Mouse (Mus musculus): ENCODE measurements around the gene Anxa4. TPM values are rescaled to one million over a fixed set of nuclear protein-coding genes. Genes with fewer than 3 reads are reported as not detected.

Gene Anxa4
- polyA plus RNA-seq, 1 experiment from 2014 or later, result 7.4 TPM

DNA sequence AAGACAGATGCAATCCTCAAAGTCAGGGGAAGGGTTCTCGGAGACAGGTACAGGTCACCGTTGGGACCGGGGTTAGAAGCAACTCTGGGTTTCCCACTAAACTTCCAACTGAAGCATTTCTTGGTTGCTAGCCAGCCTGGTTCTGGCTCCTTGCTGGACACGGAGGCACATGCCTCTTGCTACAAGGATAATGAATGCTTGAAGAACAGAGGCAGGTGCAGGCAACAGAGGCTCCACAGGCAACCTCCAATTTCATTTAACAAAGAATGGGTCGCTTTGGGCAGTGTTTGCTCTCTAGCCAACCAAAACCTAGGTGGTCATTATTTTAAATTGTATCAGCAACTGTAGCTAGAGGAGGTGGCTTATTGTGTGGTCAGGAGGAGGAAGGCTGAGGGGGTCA is 573 bp upstream of the Anxa4 start:
- peak overlapping the region; percentile 91 for H3K4me2 ChIP-seq (replicated peaks)
- WGBS, result 57% methylated on average over 5 of the region's 5 CpGs
- H3K4me3 ChIP-seq, result no peak overlapping the region
- H3K27me3 ChIP-seq (replicated peaks), result peaks cover 26% of the 10 kb centered on the region
- H3K4me1 ChIP-seq, result peaks cover 11% of the 10 kb centered on the region
- H3K27ac ChIP-seq, result no peak overlapping the region
- no peak for ATAC-seq (ENCODE audit: low FRiP score, low read depth)
- H3K9me3 ChIP-seq, result no peaks in the 10 kb centered on the region
- H3K9ac ChIP-seq, result no peak overlapping the region
- no peaks in the 10 kb centered on the region for H3K36me3 ChIP-seq

DNA sequence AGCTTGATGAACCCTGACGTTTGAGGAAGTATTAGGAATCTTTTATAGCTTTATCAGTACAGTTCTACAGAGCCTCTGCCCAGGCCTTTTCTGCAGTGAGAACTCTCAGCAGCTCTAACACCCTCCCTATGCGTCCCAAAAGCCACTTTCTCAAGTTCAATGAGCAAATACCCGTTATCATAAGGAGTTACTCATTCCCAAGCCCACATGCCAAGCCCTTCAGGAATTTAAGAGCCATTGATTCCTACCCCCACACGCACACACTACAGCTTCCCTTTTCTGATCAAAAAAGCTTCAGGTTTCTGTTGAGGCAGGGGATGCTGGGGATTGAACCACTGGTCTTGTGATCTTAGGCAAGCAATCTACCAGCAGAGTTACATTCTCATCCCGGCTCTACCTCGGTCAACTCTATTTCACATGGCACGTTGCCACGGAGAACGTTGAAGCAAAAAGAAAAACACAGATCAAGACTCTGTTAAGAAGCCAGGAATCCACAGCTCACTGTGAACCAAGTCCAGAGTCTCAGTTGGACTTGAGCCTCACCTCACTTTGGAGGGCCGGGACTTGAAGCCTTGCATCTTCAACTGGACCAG is 2.9 kb downstream of the Anxa4 start:
- H3K27me3 ChIP-seq (replicated peaks), result peaks cover 26% of the 10 kb centered on the region
- no peak for ATAC-seq (ENCODE audit: low FRiP score, low read depth)
- H3K4me2 ChIP-seq (replicated peaks), result no peak overlapping the region
- no peaks in the 10 kb centered on the region for H3K36me3 ChIP-seq
- H3K9ac ChIP-seq, result no peak overlapping the region
- peaks cover 11% of the 10 kb centered on the region for H3K4me1 ChIP-seq
- no peak overlapping the region for H3K27ac ChIP-seq
- 87% methylated on average over 10 of the region's 10 CpGs for WGBS
- H3K9me3 ChIP-seq, result no peaks in the 10 kb centered on the region
- no peak overlapping the region for H3K4me3 ChIP-seq

GRCm38 (mm10) chr6:86788242-86788641 is 5.1 kb downstream of the Anxa4 start:
- 74% methylated on average over 4 of the region's 4 CpGs for WGBS
- H3K27me3 ChIP-seq (replicated peaks), result peaks cover 18% of the 10 kb centered on the region
- peaks cover 7% of the 10 kb centered on the region for H3K4me1 ChIP-seq
- no peak overlapping the region for H3K27ac ChIP-seq
- no peak for ATAC-seq (ENCODE audit: low FRiP score, low read depth)
- H3K9ac ChIP-seq, result no peak overlapping the region
- H3K4me3 ChIP-seq, result no peak overlapping the region
- H3K9me3 ChIP-seq, result no peaks in the 10 kb centered on the region
- no peak overlapping the region for H3K4me2 ChIP-seq (replicated peaks)
- H3K36me3 ChIP-seq, result no peaks in the 10 kb centered on the region

- ATAC-seq (ENCODE audit: low FRiP score, low read depth), result no peak
- peaks cover 2% of the 10 kb centered on the region; the same call in 1 of the 2 replicates for H3K27me3 ChIP-seq (replicated peaks)
- 92% methylated on average over 3 of the region's 3 CpGs for WGBS
These were observed 6.8 kb downstream of the Anxa4 start for GRCm38 (mm10) chr6:86786545-86786944.

GRCm38 (mm10) chr6:86784739-86785138 is 8.6 kb downstream of the Anxa4 start:
- H3K4me1 ChIP-seq, result no peaks in the 10 kb centered on the region
- H3K4me2 ChIP-seq (replicated peaks), result no peak overlapping the region
- H3K27ac ChIP-seq, result no peak overlapping the region
- no peak overlapping the region for H3K4me3 ChIP-seq
- H3K36me3 ChIP-seq, result no peaks in the 10 kb centered on the region
- 85% methylated on average over 3 of the region's 3 CpGs for WGBS
- no peak for ATAC-seq (ENCODE audit: low FRiP score, low read depth)
- H3K27me3 ChIP-seq (replicated peaks), result no peaks in the 10 kb centered on the region
- H3K9ac ChIP-seq, result no peak overlapping the region
- no peaks in the 10 kb centered on the region for H3K9me3 ChIP-seq

More at GRCm38 (mm10) chr6:86786545-86786944, 6.8 kb downstream of the Anxa4 start:
- Histone ChIP-seq H3K9me3 (no peaks in the 10 kb centered on the region), H3K4me2 (replicated peaks) (no peak overlapping the region), H3K36me3 (no peaks in the 10 kb centered on the region), H3K4me3 (no peak overlapping the region), H3K4me1 (no peaks in the 10 kb centered on the region), H3K27ac (no peak overlapping the region), H3K9ac (no peak overlapping the region)

GRCm38 (mm10) chr6:86782342-86782741 is 11.0 kb downstream of the Anxa4 start:
- no peaks in the 10 kb centered on the region for H3K4me1 ChIP-seq
- H3K36me3 ChIP-seq, result no peaks in the 10 kb centered on the region
- no peak for ATAC-seq (ENCODE audit: low FRiP score, low read depth)
- H3K4me2 ChIP-seq (replicated peaks), result no peak overlapping the region
- H3K9me3 ChIP-seq, result no peaks in the 10 kb centered on the region
- no peak overlapping the region for H3K4me3 ChIP-seq
- no peaks in the 10 kb centered on the region for H3K27me3 ChIP-seq (replicated peaks)
- H3K9ac ChIP-seq, result no peak overlapping the region
- H3K27ac ChIP-seq, result no peak overlapping the region
- 89% methylated on average over 2 of the region's 3 CpGs for WGBS

GRCm38 (mm10) chr6:86781361-86781957 is 11.9 kb downstream of the Anxa4 start:
- Histone ChIP-seq H3K9ac (no peak overlapping the region), H3K27me3 (replicated peaks) (no peaks in the 10 kb centered on the region), H3K4me3 (no peak overlapping the region), H3K4me2 (replicated peaks) (no peak overlapping the region), H3K27ac (no peak overlapping the region), H3K4me1 (no peaks in the 10 kb centered on the region), H3K9me3 (no peaks in the 10 kb centered on the region), H3K36me3 (no peaks in the 10 kb centered on the region)
- 46% methylated on average over 2 of the region's 2 CpGs for WGBS
- ATAC-seq (ENCODE audit: low FRiP score, low read depth), result no peak

- WGBS, result 91% methylated on average over 10 of the region's 10 CpGs
- Histone ChIP-seq H3K4me1 (no peaks in the 10 kb centered on the region), H3K27ac (no peak overlapping the region), H3K36me3 (no peaks in the 10 kb centered on the region), H3K4me3 (no peak overlapping the region), H3K27me3 (replicated peaks) (no peaks in the 10 kb centered on the region), H3K9me3 (no peaks in the 10 kb centered on the region), H3K9ac (no peak overlapping the region), H3K4me2 (replicated peaks) (no peak overlapping the region)
- ATAC-seq (ENCODE audit: low FRiP score, low read depth), result no peak
These were observed 14.3 kb downstream of the Anxa4 start for GRCm38 (mm10) chr6:86778910-86779594.

DNA sequence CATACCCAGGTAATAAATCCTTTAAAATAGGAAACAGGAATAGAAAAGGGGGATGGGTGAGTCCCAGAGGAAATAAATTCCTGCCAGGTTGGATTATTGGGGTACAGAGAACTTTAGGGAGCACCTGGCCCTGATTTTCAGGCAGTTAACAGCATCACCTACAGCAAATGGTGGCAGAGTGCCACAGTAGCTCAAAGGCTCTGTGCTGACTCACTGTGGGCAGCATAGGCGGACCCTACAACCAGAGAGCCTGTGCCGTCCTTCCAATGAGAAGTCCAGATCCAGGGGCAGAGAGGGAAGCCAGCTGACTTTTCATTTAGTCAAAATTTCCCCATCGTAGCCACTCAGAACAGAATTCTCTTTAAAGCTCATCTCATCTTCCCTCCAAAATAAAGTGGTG is 16.2 kb downstream of the Anxa4 start:
- ATAC-seq (ENCODE audit: low FRiP score, low read depth), result no peak
- H3K4me1 ChIP-seq, result no peaks in the 10 kb centered on the region
- H3K9ac ChIP-seq, result no peak overlapping the region
- H3K27ac ChIP-seq, result no peak overlapping the region
- H3K4me3 ChIP-seq, result no peak overlapping the region
- no peak overlapping the region for H3K4me2 ChIP-seq (replicated peaks)
- 85% methylated on average over 3 of the region's 3 CpGs for WGBS
- no peaks in the 10 kb centered on the region for H3K36me3 ChIP-seq
- H3K9me3 ChIP-seq, result no peaks in the 10 kb centered on the region
- no peaks in the 10 kb centered on the region for H3K27me3 ChIP-seq (replicated peaks)

DNA sequence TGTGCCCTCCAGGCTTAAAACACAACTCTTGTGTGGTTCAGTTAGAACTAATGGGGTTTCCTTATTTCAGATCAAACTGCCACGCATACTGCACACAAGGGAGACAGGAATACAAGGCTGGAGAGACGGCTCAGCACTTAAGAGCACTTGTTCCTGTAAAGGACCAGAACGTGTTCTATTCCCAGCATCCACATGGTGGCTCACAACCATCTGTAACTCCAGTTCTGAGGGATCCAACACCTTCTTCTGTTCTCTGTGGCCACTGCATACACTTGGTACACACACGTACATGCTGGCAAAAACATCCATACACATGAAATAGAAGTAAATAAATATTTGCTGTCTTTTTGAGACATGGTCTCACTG is 16.7 kb downstream of the Anxa4 start:
- H3K9ac ChIP-seq, result no peak overlapping the region
- H3K4me1 ChIP-seq, result no peaks in the 10 kb centered on the region
- H3K27ac ChIP-seq, result no peak overlapping the region
- no peaks in the 10 kb centered on the region for H3K27me3 ChIP-seq (replicated peaks)
- H3K4me2 ChIP-seq (replicated peaks), result no peak overlapping the region
- ATAC-seq (ENCODE audit: low FRiP score, low read depth), result no peak
- H3K9me3 ChIP-seq, result no peaks in the 10 kb centered on the region
- no peaks in the 10 kb centered on the region for H3K36me3 ChIP-seq
- H3K4me3 ChIP-seq, result no peak overlapping the region
- 68% methylated on average over 4 of the region's 4 CpGs for WGBS

DNA sequence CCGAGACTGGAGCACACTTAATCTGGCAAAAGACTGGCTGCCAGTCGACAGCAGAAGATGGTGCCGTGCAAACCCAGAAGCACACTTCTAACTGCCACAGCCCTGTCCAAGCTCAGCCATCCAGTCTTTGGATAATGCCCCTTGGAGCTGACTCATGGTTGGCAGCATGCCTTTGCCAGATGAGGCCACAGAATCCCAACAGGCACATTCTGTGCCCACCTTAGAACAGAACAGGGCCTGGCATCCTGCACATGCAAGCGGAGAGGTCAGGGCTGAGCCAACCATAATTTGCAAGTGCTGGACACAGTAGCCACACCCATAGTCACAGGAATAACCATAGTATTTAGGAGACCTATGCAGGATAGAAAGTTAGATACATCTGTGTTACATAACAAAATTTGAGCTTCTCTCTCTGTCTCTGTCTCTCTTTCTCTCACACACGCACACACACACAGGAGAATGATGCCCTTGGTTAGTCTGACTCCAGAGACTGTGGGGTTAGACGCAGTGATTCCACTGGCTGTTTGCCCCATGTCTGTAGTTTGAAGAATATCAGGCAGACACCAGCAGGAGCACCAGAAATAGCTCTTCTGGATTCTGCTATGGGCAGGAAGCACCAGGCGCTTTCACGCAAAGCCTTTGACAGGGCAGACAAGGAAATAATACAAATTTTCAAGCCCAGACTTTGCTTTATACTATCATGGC is 17.2 kb downstream of the Anxa4 start:
- Histone ChIP-seq H3K4me1 (no peaks in the 10 kb centered on the region), H3K27ac (no peak overlapping the region), H3K4me3 (no peak overlapping the region), H3K9ac (no peak overlapping the region), H3K27me3 (replicated peaks) (no peaks in the 10 kb centered on the region), H3K4me2 (replicated peaks) (no peak overlapping the region), H3K9me3 (no peaks in the 10 kb centered on the region), H3K36me3 (no peaks in the 10 kb centered on the region)
- ATAC-seq (ENCODE audit: low FRiP score, low read depth), result no peak
- 90% methylated on average over 8 of the region's 8 CpGs for WGBS

DNA sequence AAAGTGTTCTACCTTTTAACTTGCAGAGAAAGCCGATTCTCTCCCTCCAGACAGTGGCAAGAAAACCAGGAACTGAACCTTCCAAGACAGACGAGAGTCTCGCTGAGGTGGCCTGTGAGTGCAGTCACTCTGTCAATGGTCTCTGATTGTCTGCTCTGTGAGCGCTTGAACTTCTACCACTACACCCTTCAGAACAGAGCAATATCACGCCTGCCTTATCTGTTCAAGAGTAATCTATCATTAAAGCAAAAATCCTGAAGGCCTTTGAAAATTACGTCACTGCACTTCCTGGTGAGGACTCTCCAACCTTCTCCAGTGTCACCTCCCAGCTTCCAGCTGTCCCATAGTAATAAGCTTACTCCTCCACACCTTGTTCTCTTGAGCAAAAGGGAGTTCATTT is 18.4 kb downstream of the Anxa4 start:
- Histone ChIP-seq H3K4me3 (no peak overlapping the region), H3K27ac (no peak overlapping the region), H3K9ac (no peak overlapping the region), H3K9me3 (no peaks in the 10 kb centered on the region), H3K4me2 (replicated peaks) (no peak overlapping the region), H3K4me1 (no peaks in the 10 kb centered on the region), H3K27me3 (replicated peaks) (no peaks in the 10 kb centered on the region), H3K36me3 (no peaks in the 10 kb centered on the region)
- WGBS, result 87% methylated on average over 6 of the region's 6 CpGs
- ATAC-seq (ENCODE audit: low FRiP score, low read depth), result no peak

All from neural tube, embryonic 12.5 days (tissue).